Mouse (Mus musculus) urinary bladder, postnatal 0 days (tissue): Measurements from ENCODE around the gene Ndufb6. TPM values are rescaled to one million over a fixed set of nuclear protein-coding genes. Genes with fewer than 3 reads are reported as not detected.

Source experiments
- polyA plus RNA-seq: library from polyadenylated mRNA; unstranded; fragments of >200 nt; fragmentation: Nextera tagmentation; extraction: Ambion mirVana; gene quantifications from 2 replicates; pipeline ENCODE4 v1.2.1, GENCODE M21; 2015

The Ndufb6 gene
- 449 and 466 TPM in 2 replicates for polyA plus RNA-seq

DNA sequence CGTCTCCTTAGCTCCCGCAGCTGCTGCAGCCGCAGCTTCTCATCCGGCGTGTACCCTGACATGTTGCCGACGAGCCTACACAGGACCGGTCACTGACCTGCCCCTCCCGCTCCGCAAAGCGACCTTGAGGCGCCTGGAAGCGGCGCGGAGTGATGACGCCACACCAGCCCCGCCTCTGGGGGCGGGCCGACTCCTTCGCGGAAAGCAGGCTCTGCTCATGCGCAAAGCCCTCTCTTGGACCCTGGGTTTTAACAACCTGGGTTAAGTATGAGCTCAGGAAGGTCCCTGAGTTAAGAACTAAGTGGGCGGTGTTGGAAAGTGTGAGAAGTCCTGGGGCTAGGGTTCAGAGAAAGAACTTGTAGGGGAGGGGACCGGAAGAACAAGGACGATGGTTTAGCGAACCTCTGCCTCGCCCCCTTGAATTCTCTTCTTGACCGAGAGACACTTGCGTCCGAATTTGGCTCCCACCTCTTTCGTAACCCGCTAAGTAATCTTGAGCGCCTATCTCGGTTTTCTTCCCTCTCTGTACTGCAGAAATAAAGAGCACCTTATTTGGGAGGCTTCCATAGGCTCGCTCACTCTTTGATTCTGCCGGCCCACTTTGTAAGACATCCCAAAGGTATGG is at the start of gene Ndufb6:
Ndufb6 (minus strand) TSS at position 146 of the 625 bp plus-strand sequence.

DNA sequence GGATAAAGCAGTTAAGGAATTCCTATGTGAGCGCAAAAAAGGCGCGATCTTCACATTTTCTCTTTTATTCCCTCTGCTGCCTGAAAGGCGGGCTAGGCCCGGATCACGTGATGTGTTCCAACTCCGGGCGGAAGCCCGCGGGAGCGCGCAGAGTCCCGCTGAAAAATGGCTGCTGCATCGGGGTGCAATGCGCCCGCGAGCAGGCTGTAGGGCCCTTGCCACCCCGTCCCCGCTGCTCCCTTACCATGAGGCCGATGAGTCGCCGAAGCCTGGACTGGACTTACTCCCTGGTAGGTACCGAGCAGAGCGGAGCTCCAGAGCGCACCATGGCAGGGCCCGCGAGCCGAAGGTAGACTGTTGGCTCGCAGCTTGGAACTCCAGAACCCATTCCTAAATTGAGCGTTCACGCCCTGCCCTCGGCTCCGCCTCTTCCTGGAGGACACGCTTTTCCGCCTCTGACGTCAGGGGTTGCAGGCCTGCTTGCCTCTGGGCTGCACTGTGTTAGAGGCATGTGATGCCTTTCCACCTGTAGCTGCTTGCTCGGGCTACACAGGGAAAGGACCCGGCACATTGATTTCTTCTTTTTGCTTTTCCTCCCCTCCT is 9.7 kb downstream of the Ndufb6 start, which contains the start of the genes Smim27 and Topors:
Smim27 (plus strand) TSS at position 150 of the 603 bp plus-strand sequence.
Topors (minus strand) TSS at position 421 of the 603 bp plus-strand sequence.

DNA sequence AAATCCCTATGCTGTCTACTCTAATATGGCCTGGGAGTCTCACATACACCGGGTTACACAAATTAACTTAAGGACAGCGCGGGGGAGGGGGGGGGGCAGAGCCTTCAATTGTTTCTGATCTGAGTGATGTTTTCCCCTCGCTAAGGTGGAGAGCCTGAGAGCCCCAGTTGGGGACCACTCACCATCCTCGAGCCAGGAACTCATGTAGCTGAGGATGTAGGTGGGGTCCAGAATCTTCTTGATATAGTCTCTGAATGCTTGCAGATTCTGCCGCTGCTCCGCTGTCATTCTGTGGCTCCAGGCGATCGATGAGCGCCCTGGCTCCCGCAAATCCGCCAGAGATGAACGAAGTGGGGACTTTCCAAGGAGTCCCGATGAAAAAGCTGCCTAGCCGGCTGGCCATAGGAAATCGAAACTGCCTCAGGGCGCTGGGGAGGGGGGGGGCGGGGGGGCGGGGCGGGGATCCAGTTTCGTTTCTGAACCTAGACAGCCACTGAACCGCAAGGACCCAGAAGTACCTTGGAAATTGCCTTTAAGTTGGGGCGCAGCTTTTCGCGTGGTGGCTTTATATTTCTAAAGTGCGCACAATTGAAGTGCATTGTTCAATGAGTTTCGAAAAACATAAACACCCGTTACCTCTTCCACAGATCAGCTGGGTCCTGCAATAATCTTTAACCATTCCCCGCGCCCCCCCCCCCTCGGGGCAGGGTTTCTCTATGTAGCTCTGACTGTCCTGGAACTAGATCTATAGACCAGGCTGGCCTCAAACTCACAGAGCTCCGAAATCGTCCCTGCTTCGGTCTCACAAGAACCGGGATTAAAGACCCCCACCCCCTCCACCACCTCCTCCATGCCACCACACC is 39.6 kb downstream of the Ndufb6 start, which contains the start of gene Ddx58:
Ddx58 (minus strand) TSS at position 420 of the 863 bp plus-strand sequence.

Other genes with a start within 250 kb of the Ndufb6 start
- 54.2 and 65.5 TPM in 2 replicates for gene Aco1, start 136.3 kb downstream of the Ndufb6 start, polyA plus RNA-seq
- gene Ddx58, start 39.6 kb downstream of the Ndufb6 start, polyA plus RNA-seq = 13.3 and 14.8 TPM in 2 replicates
- 43.8 and 54.4 TPM in 2 replicates for gene Smim27, start 9.8 kb downstream of the Ndufb6 start, polyA plus RNA-seq
- gene Topors, start 9.6 kb downstream of the Ndufb6 start, polyA plus RNA-seq = 22.4 and 26.3 TPM in 2 replicates
- 0.37 and 0.52 TPM in 2 replicates for gene Tmem215, start 192.8 kb upstream of the Ndufb6 start, polyA plus RNA-seq